Mouse (Mus musculus) spleen, adult 2 months (tissue): ENCODE data around the gene Adtrp.

Experiments used
- CTCF ChIP-seq: fragments of 200-500 bp; IDR thresholded peaks from 2 replicates; pipeline ENCODE4 v1.5.1; 2011; ENCODE audit warnings: mild to moderate bottlenecking, inconsistent platforms; ENCODE audit not compliant: insufficient read depth, insufficient read length, insufficient replicate concordance; ENCODE audit errors: extremely low read depth
- POLR2A ChIP-seq: fragments of 200-500 bp; IDR thresholded peaks from 2 replicates; pipeline ENCODE4 v1.6.1; 2011; ENCODE audit warnings: low read depth, low read length, inconsistent platforms

GRCm38 (mm10) chr13:41748866-41749265, 98.6 kb downstream of the Adtrp start:
- TF ChIP-seq CTCF: no peak
- TF ChIP-seq POLR2A: no peak
